Mouse (Mus musculus) spleen, adult 2 months (tissue): Measurements from ENCODE around the gene Pde9a. TPM values are rescaled to one million over a fixed set of nuclear protein-coding genes. Genes with fewer than 3 reads are reported as not detected.

Experiments used
- DNase-seq, 2 experiments: peaks; one replicate each; pipeline versions ENCODE4 v3.0.0 to v3.0.0-alpha.2; 2012 to 2021; ENCODE audit warnings: low spot score in 2 of 2, low read depth in 1 of 2
- H3K27ac ChIP-seq: fragments of 200-500 bp; 2 replicates; pipeline ENCODE4 v1.5.1; 2012; ENCODE audit warnings: low read length, inconsistent platforms; ENCODE audit not compliant: insufficient read depth
- H3K27me3 ChIP-seq: fragments of 200-500 bp; 2 replicates; pipeline ENCODE4 v1.6.1; 2012; ENCODE audit warnings: mild to moderate bottlenecking, moderate library complexity, low read length, inconsistent platforms; ENCODE audit not compliant: control insufficient read depth, insufficient read depth
- H3K36me3 ChIP-seq: fragments of 200-500 bp; 2 replicates; pipeline ENCODE4 v1.6.1; 2012; ENCODE audit warnings: mild to moderate bottlenecking, low read length, inconsistent platforms; ENCODE audit not compliant: control insufficient read depth, insufficient read depth
- H3K4me1 ChIP-seq: fragments of 200-500 bp; 2 replicates; pipeline ENCODE4 v1.6.1; 2011; ENCODE audit warnings: inconsistent platforms; ENCODE audit not compliant: control insufficient read depth, insufficient read depth, insufficient read length
- H3K4me3 ChIP-seq: fragments of 200-500 bp; 2 replicates; pipeline ENCODE4 v1.5.1; 2011; ENCODE audit warnings: mild to moderate bottlenecking, inconsistent platforms; ENCODE audit not compliant: insufficient read depth, insufficient read length; ENCODE audit errors: extremely low read depth
- CTCF ChIP-seq: fragments of 200-500 bp; IDR thresholded peaks from 2 replicates; pipeline ENCODE4 v1.5.1; 2011; ENCODE audit warnings: mild to moderate bottlenecking, inconsistent platforms; ENCODE audit not compliant: insufficient read depth, insufficient read length, insufficient replicate concordance; ENCODE audit errors: extremely low read depth
- POLR2A ChIP-seq: fragments of 200-500 bp; IDR thresholded peaks from 2 replicates; pipeline ENCODE4 v1.6.1; 2011; ENCODE audit warnings: low read depth, low read length, inconsistent platforms
- WGBS: fragments of 180-500 bp; shearing (Covaris S2); methylation state at CpG from one replicate; pipeline ENCODE4 v1.1.7; 2018; 5-methylcytosine and 5-hydroxymethylcytosine counted together
- polyA plus RNA-seq: library from polyadenylated mRNA; depleted of rRNA; stranded (reverse); fragments of >200 nt; gene quantifications from 2 replicates; pipeline ENCODE4 v1.2.3, GENCODE M21; 2012

Gene Pde9a
- polyA plus RNA-seq, 1 experiment: 1.3 TPM

GRCm38 (mm10) chr17:31466854-31467253 lies 80.8 kb downstream of the Pde9a start:
- H3K4me3 ChIP-seq: no peak overlapping the region
- no peak for TF ChIP-seq CTCF
- no peak for TF ChIP-seq POLR2A
- no peaks in the 10 kb centered on the region for H3K27me3 ChIP-seq
- no peak for DNase-seq
- 87% methylated on average over 3 of the region's 3 CpGs for WGBS
- H3K27ac ChIP-seq: no peak overlapping the region
- H3K36me3 ChIP-seq: no peaks in the 10 kb centered on the region
- no peaks in the 10 kb centered on the region for H3K4me1 ChIP-seq

DNA sequence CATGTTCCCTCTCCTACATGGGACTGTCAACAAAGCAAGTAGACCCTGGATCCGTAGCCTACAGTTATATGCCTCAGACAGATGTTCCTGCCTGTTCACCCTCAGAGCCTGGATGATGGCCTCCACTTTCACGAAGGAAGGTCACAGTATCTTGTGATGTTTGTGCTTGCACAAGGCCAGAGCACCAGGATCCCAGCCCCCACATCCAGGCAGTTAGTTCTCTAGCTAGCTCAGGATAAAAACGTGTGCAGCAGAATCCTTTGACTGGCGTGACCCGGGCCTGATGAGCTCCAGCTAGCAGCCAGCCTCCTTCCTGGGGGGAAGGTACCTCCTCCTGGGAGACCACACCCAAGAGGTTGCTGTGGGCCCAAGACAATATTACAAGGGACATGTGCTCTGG lies 82.5 kb downstream of the Pde9a start:
- TF ChIP-seq CTCF: no peak
- TF ChIP-seq POLR2A: no peak
- Histone ChIP-seq H3K27ac (no peak overlapping the region), H3K4me1 (no peaks in the 10 kb centered on the region), H3K4me3 (no peak overlapping the region), H3K27me3 (no peaks in the 10 kb centered on the region), H3K36me3 (no peaks in the 10 kb centered on the region)
- WGBS: 70% methylated on average over 5 of the region's 5 CpGs
- DNase-seq: no peak

DNA sequence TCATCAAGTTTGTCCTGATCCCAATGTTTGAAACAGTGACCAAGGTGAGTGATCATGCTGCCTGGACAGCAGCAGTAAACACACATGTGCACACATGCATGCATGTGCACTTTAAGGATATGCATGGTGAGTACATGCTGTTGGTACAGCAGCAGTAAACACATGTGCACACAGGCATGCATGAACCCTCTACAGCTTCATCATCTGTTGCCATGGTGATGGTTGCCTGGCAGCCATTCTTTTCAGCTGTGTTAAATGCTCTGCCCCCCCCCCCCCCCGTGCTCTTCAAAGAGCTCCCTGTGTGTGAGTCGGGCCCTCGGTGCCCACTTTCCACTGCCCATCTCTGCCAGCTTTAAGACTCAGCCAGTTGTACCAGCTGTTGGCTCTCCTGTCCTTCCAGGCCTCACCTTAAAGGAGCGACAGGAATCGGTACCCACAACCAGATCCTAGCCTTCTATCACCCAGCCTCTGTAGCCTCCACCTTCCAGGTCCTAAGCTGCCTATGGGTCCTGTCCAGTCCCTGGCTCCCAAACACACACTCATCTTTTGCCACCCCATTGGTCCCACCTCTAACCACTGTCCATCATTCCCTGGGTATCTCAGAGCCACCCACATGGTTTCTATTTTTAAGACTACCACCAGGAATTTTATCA lies 84.9 kb downstream of the Pde9a start:
- WGBS: 86% methylated on average over 5 of the region's 5 CpGs
- Histone ChIP-seq H3K27ac (no peak overlapping the region), H3K36me3 (no peaks in the 10 kb centered on the region), H3K4me1 (no peaks in the 10 kb centered on the region), H3K27me3 (no peaks in the 10 kb centered on the region), H3K4me3 (no peak overlapping the region)
- TF ChIP-seq POLR2A (no peak), CTCF (no peak)
- no peak for DNase-seq

GRCm38 (mm10) chr17:31474388-31474787 lies 88.4 kb downstream of the Pde9a start:
- H3K27me3 ChIP-seq: peaks cover 3% of the 10 kb centered on the region; the same call in 1 of the 2 replicates
- TF ChIP-seq POLR2A (no peak), CTCF (no peak)
- H3K4me1 ChIP-seq: no peaks in the 10 kb centered on the region
- H3K36me3 ChIP-seq: no peaks in the 10 kb centered on the region
- 84% methylated on average over 6 of the region's 6 CpGs for WGBS
- no peak overlapping the region for H3K4me3 ChIP-seq
- DNase-seq: no peak
- no peak overlapping the region for H3K27ac ChIP-seq

DNA sequence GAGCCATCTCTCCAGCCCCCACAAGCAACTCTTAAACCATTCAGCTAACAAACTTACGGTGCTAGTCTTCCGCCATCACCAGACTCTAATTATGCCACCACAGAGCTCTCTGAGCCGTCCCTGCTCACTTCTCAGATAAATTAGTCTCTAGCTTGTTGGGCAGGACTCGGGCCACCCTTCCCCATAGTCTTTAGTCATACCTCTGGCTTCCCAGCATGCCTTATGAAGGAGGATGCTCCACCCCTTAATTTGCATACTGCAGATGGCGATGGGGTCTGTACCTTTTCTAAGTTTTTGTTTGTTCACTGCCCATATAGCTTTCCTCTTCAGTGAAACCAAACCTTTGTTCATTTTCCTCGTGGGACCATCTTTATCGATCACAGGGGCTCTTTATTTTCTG lies 92.6 kb downstream of the Pde9a start:
- Histone ChIP-seq H3K27me3 (peaks cover 3% of the 10 kb centered on the region; the same call in 1 of the 2 replicates), H3K4me3 (no peak overlapping the region), H3K27ac (no peak overlapping the region), H3K36me3 (no peaks in the 10 kb centered on the region), H3K4me1 (no peaks in the 10 kb centered on the region)
- TF ChIP-seq CTCF (no peak), POLR2A (no peak)
- WGBS: 80% methylated on average over 7 of the region's 7 CpGs
- DNase-seq: no peak

- no peak for TF ChIP-seq CTCF
- TF ChIP-seq POLR2A: no peak
- Histone ChIP-seq H3K4me1 (no peaks in the 10 kb centered on the region), H3K4me3 (no peak overlapping the region), H3K27me3 (peaks cover 3% of the 10 kb centered on the region; the same call in 1 of the 2 replicates), H3K36me3 (no peaks in the 10 kb centered on the region), H3K27ac (no peak overlapping the region)
- DNase-seq: no peak
- 71% methylated on average over 11 of the region's 11 CpGs for WGBS
Observed at GRCm38 (mm10) chr17:31479108-31479844, 93.3 kb downstream of the Pde9a start.
